Mouse (Mus musculus): ENCODE data around the gene Bad. TPM values are rescaled to one million over a fixed set of nuclear protein-coding genes. Genes with fewer than 3 reads are reported as not detected.

The Bad gene
- polyA plus RNA-seq, 1 experiment from 2014 or later: 70.1 TPM

GRCm38 (mm10) chr19:6903031-6903430, 38.6 kb upstream of the Bad start:
- no peak for TF ChIP-seq CTCF (IDR thresholded peaks at IDR 0.05; ENCODE audit: low read depth)
- H3K9ac ChIP-seq (ENCODE audit: low read depth, low read length): no peak overlapping the region
- H3K4me3 ChIP-seq (ENCODE audit: low read depth, low read length): no peak overlapping the region
- H3K27ac ChIP-seq (ENCODE audit: low read depth, low read length): no peak overlapping the region
- 96% methylated on average over 1 of the region's 1 CpGs for WGBS
- H3K4me1 ChIP-seq (replicated peaks; ENCODE audit: control insufficient read depth, insufficient read depth, low read length): peaks cover 3% of the 10 kb centered on the region; the same call in 1 of the 2 replicates
- no peaks in the 10 kb centered on the region for H3K9me3 ChIP-seq (ENCODE audit: control insufficient read depth)
- peaks cover 26% of the 10 kb centered on the region; the same call in 1 of the 2 replicates for H3K36me3 ChIP-seq (ENCODE audit: control insufficient read depth, insufficient read depth)
- no peak for ATAC-seq
- no peak overlapping the region for H3K4me2 ChIP-seq (replicated peaks; ENCODE audit: low read depth)
- H3K27me3 ChIP-seq (replicated peaks; ENCODE audit: control insufficient read depth, insufficient read depth, low read length): no peaks in the 10 kb centered on the region

GRCm38 (mm10) chr19:6904846-6905245, 36.8 kb upstream of the Bad start:
- WGBS: 60% methylated on average over 2 of the region's 2 CpGs
- Histone ChIP-seq H3K36me3 (ENCODE audit: control insufficient read depth, insufficient read depth) (peaks cover 26% of the 10 kb centered on the region; the same call in 1 of the 2 replicates), H3K9me3 (ENCODE audit: control insufficient read depth) (no peaks in the 10 kb centered on the region), H3K27me3 (replicated peaks; ENCODE audit: control insufficient read depth, insufficient read depth, low read length) (no peaks in the 10 kb centered on the region), H3K4me2 (replicated peaks; ENCODE audit: low read depth) (no peak overlapping the region), H3K27ac (ENCODE audit: low read depth, low read length) (peak overlapping the region; percentile 64), H3K4me3 (ENCODE audit: low read depth, low read length) (no peak overlapping the region), H3K9ac (ENCODE audit: low read depth, low read length) (no peak overlapping the region), H3K4me1 (replicated peaks; ENCODE audit: control insufficient read depth, insufficient read depth, low read length) (peaks cover 4% of the 10 kb centered on the region; the same call in 1 of the 2 replicates)
- ATAC-seq: no peak
- no peak for TF ChIP-seq CTCF (IDR thresholded peaks at IDR 0.05; ENCODE audit: low read depth)

- no peak overlapping the region for H3K4me2 ChIP-seq (replicated peaks; ENCODE audit: low read depth)
- H3K27ac ChIP-seq (ENCODE audit: low read depth, low read length): peak overlapping the region; percentile 64
- H3K9ac ChIP-seq (ENCODE audit: low read depth, low read length): no peak overlapping the region
- H3K4me1 ChIP-seq (replicated peaks; ENCODE audit: control insufficient read depth, insufficient read depth, low read length): peaks cover 4% of the 10 kb centered on the region; the same call in 1 of the 2 replicates
- WGBS: 87% methylated on average over 11 of the region's 11 CpGs
- peaks cover 26% of the 10 kb centered on the region; the same call in 1 of the 2 replicates for H3K36me3 ChIP-seq (ENCODE audit: control insufficient read depth, insufficient read depth)
- H3K9me3 ChIP-seq (ENCODE audit: control insufficient read depth): no peaks in the 10 kb centered on the region
- ATAC-seq: no peak
- TF ChIP-seq CTCF (IDR thresholded peaks at IDR 0.05; ENCODE audit: low read depth): no peak
- no peak overlapping the region for H3K4me3 ChIP-seq (ENCODE audit: low read depth, low read length)
- no peaks in the 10 kb centered on the region for H3K27me3 ChIP-seq (replicated peaks; ENCODE audit: control insufficient read depth, insufficient read depth, low read length)
Measured at GRCm38 (mm10) chr19:6905498-6906159, 36.0 kb upstream of the Bad start.

GRCm38 (mm10) chr19:6906199-6906598, 35.5 kb upstream of the Bad start:
- Histone ChIP-seq H3K27ac (ENCODE audit: low read depth, low read length) (no peak overlapping the region), H3K4me2 (replicated peaks; ENCODE audit: low read depth) (no peak overlapping the region), H3K27me3 (replicated peaks; ENCODE audit: control insufficient read depth, insufficient read depth, low read length) (no peaks in the 10 kb centered on the region), H3K4me1 (replicated peaks; ENCODE audit: control insufficient read depth, insufficient read depth, low read length) (peaks cover 4% of the 10 kb centered on the region; the same call in 1 of the 2 replicates), H3K9ac (ENCODE audit: low read depth, low read length) (no peak overlapping the region), H3K4me3 (ENCODE audit: low read depth, low read length) (no peak overlapping the region), H3K36me3 (ENCODE audit: control insufficient read depth, insufficient read depth) (peaks cover 29% of the 10 kb centered on the region), H3K9me3 (ENCODE audit: control insufficient read depth) (no peaks in the 10 kb centered on the region)
- WGBS: 76% methylated on average over 3 of the region's 3 CpGs
- ATAC-seq: no peak
- TF ChIP-seq CTCF (IDR thresholded peaks at IDR 0.05; ENCODE audit: low read depth): 0 out of 2 replicates have a peak, but pooled peaks have one; percentile 11

- H3K4me2 ChIP-seq (replicated peaks; ENCODE audit: low read depth): peak overlapping the region; percentile 68; the same call in 1 of the 2 replicates
- H3K36me3 ChIP-seq (ENCODE audit: control insufficient read depth, insufficient read depth): peaks cover 38% of the 10 kb centered on the region
- H3K9me3 ChIP-seq (ENCODE audit: control insufficient read depth): no peaks in the 10 kb centered on the region
- no peak for TF ChIP-seq CTCF (IDR thresholded peaks at IDR 0.05; ENCODE audit: low read depth)
- H3K27me3 ChIP-seq (replicated peaks; ENCODE audit: control insufficient read depth, insufficient read depth, low read length): no peaks in the 10 kb centered on the region
- 91% methylated on average over 8 of the region's 8 CpGs for WGBS
- H3K4me3 ChIP-seq (ENCODE audit: low read depth, low read length): no peak overlapping the region
- no peak for ATAC-seq
- H3K9ac ChIP-seq (ENCODE audit: low read depth, low read length): 0 out of 2 replicates have a peak overlapping the region, but pooled peaks have one; percentile 1
- no peak overlapping the region for H3K27ac ChIP-seq (ENCODE audit: low read depth, low read length)
- H3K4me1 ChIP-seq (replicated peaks; ENCODE audit: control insufficient read depth, insufficient read depth, low read length): peaks cover 4% of the 10 kb centered on the region; the same call in 1 of the 2 replicates
Measured at GRCm38 (mm10) chr19:6907094-6907493, 34.6 kb upstream of the Bad start.

- ATAC-seq: no peak
- Histone ChIP-seq H3K36me3 (ENCODE audit: control insufficient read depth, insufficient read depth) (peaks cover 47% of the 10 kb centered on the region), H3K27ac (ENCODE audit: low read depth, low read length) (no peak overlapping the region), H3K27me3 (replicated peaks; ENCODE audit: control insufficient read depth, insufficient read depth, low read length) (no peaks in the 10 kb centered on the region), H3K4me1 (replicated peaks; ENCODE audit: control insufficient read depth, insufficient read depth, low read length) (peaks cover 4% of the 10 kb centered on the region; the same call in 1 of the 2 replicates), H3K9ac (ENCODE audit: low read depth, low read length) (peak overlapping the region; percentile 68), H3K4me2 (replicated peaks; ENCODE audit: low read depth) (peak overlapping the region; percentile 68), H3K9me3 (ENCODE audit: control insufficient read depth) (no peaks in the 10 kb centered on the region), H3K4me3 (ENCODE audit: low read depth, low read length) (peak overlapping the region; percentile 64)
- TF ChIP-seq CTCF (IDR thresholded peaks at IDR 0.05; ENCODE audit: low read depth): peak; percentile 39
- WGBS: 74% methylated on average over 7 of the region's 7 CpGs
Measured at GRCm38 (mm10) chr19:6907811-6908540, 33.7 kb upstream of the Bad start.

Data from intestine, postnatal 0 days (tissue).